Mouse (Mus musculus) liver, embryonic 14.5 days (tissue): ENCODE measurements around the gene Il5ra. TPM values are rescaled to one million over a fixed set of nuclear protein-coding genes. Genes with fewer than 3 reads are reported as not detected.

Experiments
- ATAC-seq: fragments of 200-750 bp; cut with Nextera tagmentation; 2 replicates; pipeline ENCODE4 v1.8.0; 2017; ENCODE audit warnings: moderate number of reproducible peaks, mild to moderate bottlenecking, moderate library complexity; ENCODE audit not compliant: insufficient read depth
- DNase-seq, 3 experiments: peaks; one replicate each; pipeline ENCODE4 v3.0.0-alpha.2; 2012 to 2013; ENCODE audit warnings: low read depth in 3 of 3, low spot score in 3 of 3
- H3K27ac ChIP-seq: fragments of 300-500 bp; sonication (generic); 2 replicates; pipeline ENCODE4 v1.5.1; 2014; ENCODE audit warnings: moderate library complexity, mild to moderate bottlenecking, control low read depth, inconsistent platforms
- H3K27me3 ChIP-seq: fragments of 300-500 bp; sonication (generic); 2 replicates; pipeline ENCODE4 v1.6.1; 2014; ENCODE audit warnings: mild to moderate bottlenecking, low read length, moderate library complexity; ENCODE audit not compliant: control insufficient read depth, insufficient read depth
- H3K36me3 ChIP-seq: fragments of 300-500 bp; sonication (generic); replicated peaks from 2 replicates; pipeline ENCODE4 v1.6.1; 2014; ENCODE audit warnings: low read depth; ENCODE audit not compliant: control insufficient read depth, insufficient read depth
- H3K4me1 ChIP-seq, 2 experiments: fragments of 200-500 bp in 1 of 2; fragments of 300-500 bp in 1 of 2; sonication (generic) in 1 of 2; replicated peaks; 2 replicates each; pipeline ENCODE4 v1.6.1; 2012 to 2014; ENCODE audit warnings: antibody characterized with exemption in 1 of 2, inconsistent platforms in 1 of 2, low read length in 1 of 2; ENCODE audit not compliant: control insufficient read depth in 2 of 2, insufficient read depth in 2 of 2
- H3K4me2 ChIP-seq: fragments of 300-500 bp; sonication (generic); 2 replicates; pipeline ENCODE4 v1.6.1; 2014; ENCODE audit warnings: low read depth, mild to moderate bottlenecking, control low read depth, moderate library complexity
- H3K4me3 ChIP-seq, 2 experiments: fragments of 200-500 bp in 1 of 2; fragments of 300-500 bp in 1 of 2; sonication (generic) in 1 of 2; 2 replicates each; pipeline ENCODE4 v1.5.1; 2012 to 2014; ENCODE audit warnings: low read depth in 2 of 2, low read length in 2 of 2, mild to moderate bottlenecking in 2 of 2, control low read depth in 1 of 2, inconsistent platforms in 1 of 2, moderate library complexity in 1 of 2; ENCODE audit not compliant: insufficient read depth in 1 of 2
- H3K9ac ChIP-seq: fragments of 300-500 bp; sonication (generic); replicated peaks from 2 replicates; pipeline ENCODE4 v1.6.1; 2014; ENCODE audit warnings: mild to moderate bottlenecking, control low read depth, moderate library complexity
- H3K9me3 ChIP-seq: fragments of 300-500 bp; sonication (generic); 2 replicates; pipeline ENCODE4 v1.6.1; 2016; ENCODE audit warnings: low read length, mixed read lengths; ENCODE audit not compliant: control insufficient read depth
- CTCF ChIP-seq: IDR thresholded peaks from 2 replicates; pipeline ENCODE4 v1.5.1; 2016; ENCODE audit warnings: antibody characterized with exemption, low read depth, control low read depth
- EP300 ChIP-seq: IDR thresholded peaks from 2 replicates; pipeline ENCODE4 v1.6.1; 2016; ENCODE audit warnings: antibody characterized with exemption, low read depth
- WGBS: fragments of 180-500 bp; shearing (Covaris S2); extraction: QIAGEN DNeasy Blood & Tissue Kit; methylation state at CpG from one replicate; pipeline ENCODE4 v1.1.7; 2014; ENCODE audit not compliant: insufficient replicate concordance; 5-methylcytosine and 5-hydroxymethylcytosine counted together
- polyA plus RNA-seq, 2 experiments: library from polyadenylated mRNA; depleted of rRNA in 1 of 2; stranded (reverse) in 1 of 2; unstranded in 1 of 2; fragments of >200 nt; fragmentation: Nextera tagmentation in 1 of 2; extraction: Ambion mirVana in 1 of 2; gene quantifications; 2 replicates each; pipeline versions ENCODE4 v1.2.1 to v1.2.3; 2012 to 2014

The Il5ra gene
- polyA plus RNA-seq, 2 experiments: 0.09 to 0.13 TPM

- Histone ChIP-seq H3K9ac (no peak overlapping the region), H3K4me1 (no peaks in the 10 kb centered on the region), H3K27ac (no peak overlapping the region), H3K4me2 (no peak overlapping the region), H3K27me3 (no peaks in the 10 kb centered on the region), H3K9me3 (no peaks in the 10 kb centered on the region), H3K36me3 (no peaks in the 10 kb centered on the region), H3K4me3 (no peak overlapping the region)
- no peak for TF ChIP-seq CTCF
- TF ChIP-seq EP300: no peak
- DNase-seq (no peak), ATAC-seq (no peak)
- 71% methylated on average over 7 of the region's 7 CpGs for WGBS
Observed at GRCm38 (mm10) chr6:106750291-106750690, 1.5 kb upstream of the Il5ra start.

- no peaks in the 10 kb centered on the region for H3K9me3 ChIP-seq
- H3K36me3 ChIP-seq: no peaks in the 10 kb centered on the region
- TF ChIP-seq CTCF (no peak), EP300 (no peak)
- 46% methylated on average over 3 of the region's 3 CpGs for WGBS
- H3K27me3 ChIP-seq: no peaks in the 10 kb centered on the region
- no peak overlapping the region for H3K4me2 ChIP-seq
- no peak overlapping the region for H3K27ac ChIP-seq
- no peak overlapping the region for H3K9ac ChIP-seq
- ATAC-seq (no peak), DNase-seq (no peak)
- no peaks in the 10 kb centered on the region for H3K4me1 ChIP-seq
- no peak overlapping the region for H3K4me3 ChIP-seq
Observed at GRCm38 (mm10) chr6:106747804-106748203, 1.0 kb downstream of the Il5ra start.

- no peaks in the 10 kb centered on the region for H3K27me3 ChIP-seq
- no peak overlapping the region for H3K9ac ChIP-seq
- H3K36me3 ChIP-seq: no peaks in the 10 kb centered on the region
- H3K9me3 ChIP-seq: no peaks in the 10 kb centered on the region
- no peak overlapping the region for H3K27ac ChIP-seq
- no peak overlapping the region for H3K4me3 ChIP-seq
- DNase-seq (no peak), ATAC-seq (no peak)
- no peaks in the 10 kb centered on the region for H3K4me1 ChIP-seq
- TF ChIP-seq EP300: no peak
- TF ChIP-seq CTCF: no peak
- no peak overlapping the region for H3K4me2 ChIP-seq
- WGBS: 73% methylated on average over 5 of the region's 5 CpGs
Observed at GRCm38 (mm10) chr6:106747251-106747650, 1.6 kb downstream of the Il5ra start.

GRCm38 (mm10) chr6:106745673-106746394 lies 3.0 kb downstream of the Il5ra start:
- ATAC-seq (no peak), DNase-seq (no peak)
- H3K4me1 ChIP-seq: no peaks in the 10 kb centered on the region
- H3K27ac ChIP-seq: no peak overlapping the region
- H3K9ac ChIP-seq: no peak overlapping the region
- no peak for TF ChIP-seq EP300
- H3K36me3 ChIP-seq: no peaks in the 10 kb centered on the region
- no peak overlapping the region for H3K4me2 ChIP-seq
- WGBS: 45% methylated on average over 7 of the region's 7 CpGs
- H3K27me3 ChIP-seq: no peaks in the 10 kb centered on the region
- no peaks in the 10 kb centered on the region for H3K9me3 ChIP-seq
- no peak overlapping the region for H3K4me3 ChIP-seq

DNA sequence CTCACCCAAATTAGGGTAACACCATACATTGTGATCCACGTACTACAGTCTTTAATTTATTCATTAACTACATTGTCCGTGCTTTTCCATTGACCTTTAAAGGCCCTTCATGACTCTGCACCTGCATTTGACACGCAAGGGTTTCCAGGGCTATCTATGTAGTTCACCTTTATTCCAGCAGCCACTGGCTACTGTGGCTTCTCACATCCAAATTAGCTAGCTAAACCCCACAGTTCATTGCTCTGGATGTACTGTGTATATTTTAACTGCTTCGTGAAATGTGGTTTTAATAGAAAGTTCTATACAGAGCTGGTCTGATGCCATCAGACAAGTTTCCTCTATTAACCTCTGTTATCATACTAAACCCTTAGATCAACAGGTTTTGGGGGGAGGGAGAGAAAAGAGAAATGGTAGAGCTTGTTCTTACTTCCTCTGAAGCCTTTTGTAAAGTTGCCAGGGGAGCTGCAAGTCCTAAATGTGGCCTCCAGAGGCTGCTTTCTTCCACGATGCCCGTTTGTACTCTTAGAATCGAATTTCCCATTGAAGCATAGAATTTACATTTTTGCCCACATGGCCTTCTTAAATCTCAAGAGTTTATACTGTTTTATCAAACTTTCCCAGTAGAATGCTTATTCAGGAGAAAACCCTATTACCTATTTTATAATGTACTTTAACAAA lies 5.1 kb downstream of the Il5ra start:
- H3K4me2 ChIP-seq: no peak overlapping the region
- WGBS: 54% methylated on average over 7 of the region's 7 CpGs

More for the DNA sequence above, 5.1 kb downstream of the Il5ra start:
- ATAC-seq: no peak
- Histone ChIP-seq H3K27ac (no peak overlapping the region), H3K9me3 (no peaks in the 10 kb centered on the region), H3K27me3 (no peaks in the 10 kb centered on the region), H3K36me3 (no peaks in the 10 kb centered on the region), H3K9ac (no peak overlapping the region), H3K4me1 (no peaks in the 10 kb centered on the region), H3K4me3 (no peak overlapping the region)
- no peak for DNase-seq
- TF ChIP-seq EP300 (no peak), CTCF (no peak)
